Mouse (Mus musculus): ENCODE data around the gene Znhit6. TPM values are rescaled to one million over a fixed set of nuclear protein-coding genes. Genes with fewer than 3 reads are reported as not detected.

The Znhit6 gene
- total RNA-seq, 4 experiments from 2014 or later, result 15.7 to 18.0 (median 16.4) TPM

- DNase-seq (ENCODE audit: low spot score in 2 of 2), result no peak
These were observed 26.6 kb downstream of the Znhit6 start for GRCm38 (mm10) chr3:145602410-145603206.

GRCm38 (mm10) chr3:145605437-145606123 lies 29.6 kb downstream of the Znhit6 start:
- no peak for DNase-seq (ENCODE audit: low spot score in 2 of 2)

GRCm38 (mm10) chr3:145608320-145608719 lies 32.3 kb downstream of the Znhit6 start:
- no peak for DNase-seq (ENCODE audit: low spot score in 2 of 2)

GRCm38 (mm10) chr3:145612662-145613061 lies 36.7 kb downstream of the Znhit6 start:
- no peak for DNase-seq (ENCODE audit: low spot score in 2 of 2)

DNA sequence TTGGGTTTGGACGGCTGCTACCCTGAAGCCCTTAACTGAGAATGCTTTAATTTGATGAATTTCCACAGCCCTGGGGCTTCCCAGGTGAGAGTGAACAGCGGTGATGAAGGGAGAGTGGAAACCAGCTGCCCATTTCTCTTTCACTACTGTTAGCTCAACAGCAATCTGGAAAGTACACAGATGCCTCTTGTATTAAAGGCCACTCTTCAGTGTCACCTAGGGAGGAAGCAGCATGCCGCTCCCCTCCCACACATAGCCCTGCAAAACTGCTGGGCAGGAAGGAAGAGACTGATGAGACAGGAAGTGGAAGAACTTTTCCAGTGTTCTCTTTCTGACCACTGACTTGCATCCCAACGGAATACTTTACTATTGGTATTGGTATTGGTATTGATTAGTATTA lies 37.2 kb downstream of the Znhit6 start:
- DNase-seq (ENCODE audit: low spot score in 2 of 2), result no peak

- no peak for DNase-seq (ENCODE audit: low spot score in 2 of 2)
These were observed 38.5 kb downstream of the Znhit6 start for GRCm38 (mm10) chr3:145614362-145615115.

DNA sequence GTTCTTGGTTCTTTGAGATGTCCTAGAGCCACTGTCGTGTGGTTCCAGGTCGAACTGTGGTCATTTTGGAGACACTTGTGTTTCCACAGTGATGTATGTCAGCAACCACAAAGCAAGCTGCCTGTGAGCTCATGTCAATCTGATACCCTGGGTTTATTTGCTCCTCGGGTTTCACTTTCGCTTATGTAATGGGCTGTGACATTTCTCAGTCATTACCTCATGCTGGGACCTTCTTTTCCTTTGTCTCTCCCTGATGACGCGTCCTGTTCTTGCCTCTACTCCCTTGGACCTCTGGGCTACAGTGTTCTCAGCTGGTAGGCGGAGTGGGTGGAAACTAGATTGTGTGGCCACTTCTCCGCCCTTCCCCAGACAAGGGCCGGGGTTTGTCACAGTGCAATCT lies 42.3 kb downstream of the Znhit6 start:
- no peak for DNase-seq (ENCODE audit: low spot score in 2 of 2)

GRCm38 (mm10) chr3:145619621-145620365 lies 43.8 kb downstream of the Znhit6 start:
- no peak for DNase-seq (ENCODE audit: low spot score in 2 of 2)

- no peak for DNase-seq (ENCODE audit: low spot score in 2 of 2)
These were observed 45.2 kb downstream of the Znhit6 start for GRCm38 (mm10) chr3:145621209-145621608.

DNA sequence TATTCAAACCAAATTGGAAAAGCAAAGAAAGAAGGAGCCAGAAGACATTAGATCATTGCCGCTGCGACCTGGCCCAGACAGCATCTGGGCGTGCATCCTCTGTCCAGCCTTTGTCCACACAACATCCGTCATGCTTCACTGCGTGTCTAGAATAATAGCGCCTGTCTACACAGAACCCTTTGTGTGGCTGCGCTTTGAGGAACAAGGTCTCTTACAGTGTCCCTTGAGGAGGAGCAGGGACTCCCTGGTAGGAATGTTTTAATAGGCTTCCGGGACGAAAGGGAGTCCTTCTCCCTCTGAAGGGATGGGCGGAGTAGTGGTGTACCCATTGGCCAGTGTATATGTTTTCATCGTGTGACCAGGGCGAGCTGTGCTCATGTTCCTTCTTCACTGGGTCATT lies 47.0 kb downstream of the Znhit6 start:
- no peak for DNase-seq (ENCODE audit: low spot score in 2 of 2)

DNA sequence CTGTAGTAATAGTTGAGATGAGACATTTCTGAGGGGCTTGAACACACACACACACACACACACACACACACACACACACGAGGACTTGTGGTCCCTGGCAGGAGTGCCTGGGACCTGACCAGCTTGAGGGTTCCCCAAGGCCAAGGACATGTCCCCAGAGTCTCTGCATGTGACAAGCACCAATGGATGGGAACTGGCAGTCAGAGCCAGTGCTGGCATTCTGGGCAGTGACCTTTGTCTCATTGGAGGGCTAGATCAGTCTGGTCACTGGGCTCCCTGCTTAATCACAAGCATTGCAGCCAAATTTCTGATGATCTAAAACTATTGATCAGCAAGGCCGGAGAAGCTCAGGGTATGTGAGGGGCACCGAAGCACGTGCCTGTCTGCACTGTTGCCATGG lies 48.8 kb downstream of the Znhit6 start:
- DNase-seq (ENCODE audit: low spot score in 2 of 2), result no peak

- DNase-seq (ENCODE audit: low spot score in 2 of 2), result no peak
These were observed 49.5 kb downstream of the Znhit6 start for GRCm38 (mm10) chr3:145625546-145625945.

DNA sequence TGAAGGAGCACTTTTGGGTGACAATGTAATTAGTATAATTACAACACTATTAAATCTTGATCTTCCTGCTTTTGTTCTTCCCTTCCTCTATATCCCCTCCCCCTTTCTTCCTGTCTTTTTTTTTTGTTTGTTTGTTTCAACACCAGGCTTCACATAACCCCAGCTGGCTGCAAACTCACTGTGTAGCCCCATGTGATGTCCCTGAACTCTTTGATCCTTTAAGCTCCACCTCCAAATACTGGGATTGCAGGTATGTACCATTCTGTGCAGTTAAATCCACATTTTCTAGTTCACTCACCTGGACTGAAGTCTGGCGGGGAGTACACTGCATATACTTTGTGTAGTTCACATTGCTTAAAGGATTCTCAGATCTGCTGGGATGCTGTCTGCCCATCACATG lies 50.1 kb downstream of the Znhit6 start:
- no peak for DNase-seq (ENCODE audit: low spot score in 2 of 2)

GRCm38 (mm10) chr3:145627830-145628229 lies 51.8 kb downstream of the Znhit6 start:
- no peak for DNase-seq (ENCODE audit: low spot score in 2 of 2)

- DNase-seq (ENCODE audit: low spot score in 2 of 2), result no peak
These were observed 52.6 kb downstream of the Znhit6 start for GRCm38 (mm10) chr3:145628643-145629042.

GRCm38 (mm10) chr3:145632888-145633287 lies 56.9 kb downstream of the Znhit6 start:
- DNase-seq (ENCODE audit: low spot score in 2 of 2), result no peak

DNA sequence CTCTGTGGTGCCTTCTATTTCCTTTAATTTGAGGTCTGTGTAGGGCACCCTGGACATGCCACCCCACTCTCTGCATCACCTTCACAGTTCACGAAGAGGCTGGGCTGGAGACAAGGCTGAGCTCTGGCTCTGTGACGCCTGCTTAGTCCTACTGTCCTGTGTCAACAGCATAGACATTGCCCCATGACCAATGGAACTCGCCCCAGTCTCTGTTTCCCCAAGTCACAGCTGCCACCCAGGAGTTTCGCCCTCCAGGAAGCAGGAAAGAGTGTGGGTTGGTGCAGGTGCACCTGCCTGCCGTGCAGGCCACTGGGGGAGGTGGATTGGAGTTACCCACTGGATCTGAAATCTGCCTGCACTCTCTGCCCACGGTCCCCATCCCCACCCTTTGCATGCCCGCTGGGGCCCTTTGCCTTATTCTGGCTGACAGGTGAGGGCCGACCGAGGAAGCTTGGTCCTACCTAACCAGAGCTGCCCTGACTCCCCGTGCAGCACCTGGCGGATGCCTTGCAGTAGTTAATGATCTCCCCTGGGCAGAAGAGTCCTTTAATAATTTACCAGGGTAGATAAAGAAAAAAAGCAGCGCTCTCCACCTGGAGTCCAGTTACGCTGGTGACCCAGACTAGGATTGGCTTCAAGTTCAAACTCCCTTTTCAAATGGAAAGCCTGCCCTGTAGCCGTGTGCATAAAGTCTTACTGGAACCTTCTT lies 58.2 kb downstream of the Znhit6 start:
- DNase-seq (ENCODE audit: low spot score in 2 of 2), result no peak

GRCm38 (mm10) chr3:145640170-145640569 lies 64.2 kb downstream of the Znhit6 start:
- no peak for DNase-seq (ENCODE audit: low spot score in 2 of 2)

DNA sequence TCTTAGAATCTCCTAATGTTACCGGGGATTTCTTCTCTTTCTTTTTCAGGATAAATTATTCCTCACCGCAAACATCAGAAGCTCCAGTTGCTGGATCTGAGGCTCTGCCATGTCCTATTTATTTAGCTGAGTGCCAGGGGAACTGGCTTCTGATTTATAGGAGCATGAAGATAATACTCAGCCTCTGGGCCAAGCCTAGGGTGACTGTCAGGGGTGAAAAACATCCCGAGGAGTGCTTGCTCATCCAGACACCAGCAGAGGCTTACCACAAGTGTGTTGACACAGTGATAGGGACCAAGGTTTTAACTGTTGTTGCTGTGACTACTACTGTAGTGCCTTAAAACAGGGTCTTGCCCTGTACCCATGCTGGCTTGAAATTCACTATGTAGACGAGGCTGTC lies 64.6 kb downstream of the Znhit6 start:
- no peak for DNase-seq (ENCODE audit: low spot score in 2 of 2)

GRCm38 (mm10) chr3:145641036-145641685 lies 65.2 kb downstream of the Znhit6 start:
- no peak for DNase-seq (ENCODE audit: low spot score in 2 of 2)
